Mouse (Mus musculus) intestine, postnatal 0 days (tissue): ENCODE results near the gene Treh. TPM values are rescaled to one million over a fixed set of nuclear protein-coding genes. Genes with fewer than 3 reads are reported as not detected.

Experiments used
- ATAC-seq: fragments of 200-750 bp; cut with Nextera tagmentation; 2 replicates; pipeline ENCODE4 v1.8.0; 2017; ENCODE audit warnings: mild to moderate bottlenecking, moderate TSS enrichment, moderate library complexity
- H3K27ac ChIP-seq: fragments of 300-500 bp; sonication (generic); 2 replicates; pipeline ENCODE4 v1.5.1; 2014; ENCODE audit warnings: mild to moderate bottlenecking, low read depth, low read length, moderate library complexity
- H3K27me3 ChIP-seq: fragments of 300-500 bp; sonication (generic); replicated peaks from 2 replicates; pipeline ENCODE4 v1.6.1; 2014; ENCODE audit warnings: low read length, mixed read lengths; ENCODE audit not compliant: control insufficient read depth, insufficient read depth
- H3K36me3 ChIP-seq: fragments of 300-500 bp; sonication (generic); 2 replicates; pipeline ENCODE4 v1.6.1; 2014; ENCODE audit warnings: mild to moderate bottlenecking, moderate library complexity; ENCODE audit not compliant: control insufficient read depth, insufficient read depth
- H3K4me1 ChIP-seq: fragments of 300-500 bp; sonication (generic); replicated peaks from 2 replicates; pipeline ENCODE4 v1.6.1; 2014; ENCODE audit warnings: antibody characterized with exemption, low read length, mixed read lengths; ENCODE audit not compliant: control insufficient read depth, insufficient read depth
- H3K4me2 ChIP-seq: fragments of 300-500 bp; sonication (generic); replicated peaks from 2 replicates; pipeline ENCODE4 v1.6.1; 2014; ENCODE audit warnings: low read depth, mild to moderate bottlenecking, moderate library complexity
- H3K4me3 ChIP-seq: fragments of 300-500 bp; sonication (generic); 2 replicates; pipeline ENCODE4 v1.5.1; 2014; ENCODE audit warnings: low read depth, low read length
- H3K9ac ChIP-seq: fragments of 300-500 bp; sonication (generic); 2 replicates; pipeline ENCODE4 v1.6.1; 2014; ENCODE audit warnings: mild to moderate bottlenecking, low read depth, low read length
- H3K9me3 ChIP-seq: fragments of 300-500 bp; sonication (generic); 2 replicates; pipeline ENCODE4 v1.6.1; 2016; ENCODE audit warnings: mixed run types; ENCODE audit not compliant: control insufficient read depth
- CTCF ChIP-seq: sonication (generic); IDR thresholded peaks from 2 replicates; pipeline ENCODE4 v1.5.1; 2016; ENCODE audit warnings: low read depth, mild to moderate bottlenecking, control low read depth, antibody characterized with exemption, moderate library complexity
- WGBS: fragments of 180-500 bp; shearing (Covaris S2); extraction: QIAGEN DNeasy Blood & Tissue Kit; methylation state at CpG from one replicate; pipeline ENCODE4 v1.1.7; 2014; 5-methylcytosine and 5-hydroxymethylcytosine counted together
- polyA plus RNA-seq: library from polyadenylated mRNA; unstranded; fragments of >200 nt; fragmentation: Nextera tagmentation; extraction: Ambion mirVana; gene quantifications from 2 replicates; pipeline ENCODE4 v1.2.1, GENCODE M21; 2015

Treh gene
- polyA plus RNA-seq, 1 experiment from 2014 or later: 2.1 TPM

GRCm38 (mm10) chr9:44715109-44715508 lies 42.1 kb downstream of the Treh start:
- Histone ChIP-seq H3K36me3 (peaks cover 28% of the 10 kb centered on the region), H3K4me1 (no peaks in the 10 kb centered on the region), H3K4me3 (no peak overlapping the region), H3K27ac (no peak overlapping the region), H3K9ac (no peak overlapping the region), H3K4me2 (no peak overlapping the region), H3K27me3 (no peaks in the 10 kb centered on the region), H3K9me3 (no peaks in the 10 kb centered on the region)
- ATAC-seq: no peak
- no peak for TF ChIP-seq CTCF
- 90% methylated on average over 17 of the region's 17 CpGs for WGBS

DNA sequence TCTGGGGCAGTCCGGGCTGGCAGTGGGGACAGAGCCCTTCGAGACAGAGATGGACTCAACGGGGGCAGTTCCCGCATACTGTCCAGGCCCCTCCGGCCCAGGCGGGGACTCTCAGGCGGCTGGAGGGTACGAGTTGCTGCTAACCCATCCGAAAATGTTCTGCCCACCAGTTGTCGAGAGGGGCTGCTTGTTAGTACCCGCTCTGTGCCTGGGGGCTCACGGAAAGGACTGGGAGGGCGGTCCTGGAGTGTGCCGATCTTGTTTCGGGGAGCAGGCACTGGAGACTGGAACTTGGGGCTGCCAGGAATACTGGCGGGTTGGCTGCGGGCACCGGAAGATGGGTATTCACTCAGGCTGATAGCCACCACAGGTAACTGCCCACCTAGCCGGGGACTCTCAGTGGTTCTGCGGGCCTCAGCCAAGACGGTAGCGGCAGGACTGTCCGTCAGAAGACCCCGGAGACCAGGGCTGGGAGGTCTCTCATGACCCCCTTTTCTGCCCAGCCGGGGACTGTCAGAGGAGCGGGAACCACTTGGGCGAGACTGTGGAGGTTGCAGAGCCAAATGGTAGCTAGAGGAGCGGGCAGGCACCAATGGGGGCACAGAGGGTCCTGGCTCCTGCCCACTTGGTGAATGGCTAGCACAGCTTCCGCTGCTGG lies 42.8 kb downstream of the Treh start:
- Histone ChIP-seq H3K9me3 (no peaks in the 10 kb centered on the region), H3K36me3 (peaks cover 25% of the 10 kb centered on the region), H3K9ac (no peak overlapping the region), H3K4me1 (no peaks in the 10 kb centered on the region), H3K27ac (no peak overlapping the region), H3K27me3 (no peaks in the 10 kb centered on the region), H3K4me3 (no peak overlapping the region), H3K4me2 (no peak overlapping the region)
- WGBS: 95% methylated on average over 29 of the region's 29 CpGs
- no peak for ATAC-seq
- no peak for TF ChIP-seq CTCF

- Histone ChIP-seq H3K4me3 (no peak overlapping the region), H3K27ac (no peak overlapping the region), H3K4me2 (no peak overlapping the region), H3K9me3 (no peaks in the 10 kb centered on the region), H3K36me3 (peaks cover 15% of the 10 kb centered on the region), H3K27me3 (no peaks in the 10 kb centered on the region), H3K9ac (no peak overlapping the region), H3K4me1 (no peaks in the 10 kb centered on the region)
- no peak for TF ChIP-seq CTCF
- WGBS: 81% methylated on average over 6 of the region's 6 CpGs
- no peak for ATAC-seq
These were observed 44.2 kb downstream of the Treh start for GRCm38 (mm10) chr9:44716997-44717821.

GRCm38 (mm10) chr9:44717822-44718242 lies 44.8 kb downstream of the Treh start:
- Histone ChIP-seq H3K4me1 (no peaks in the 10 kb centered on the region), H3K27me3 (no peaks in the 10 kb centered on the region), H3K27ac (no peak overlapping the region), H3K9ac (no peak overlapping the region), H3K4me3 (no peak overlapping the region), H3K9me3 (no peaks in the 10 kb centered on the region), H3K4me2 (no peak overlapping the region), H3K36me3 (peaks cover 15% of the 10 kb centered on the region)
- 84% methylated on average over 10 of the region's 10 CpGs for WGBS
- no peak for TF ChIP-seq CTCF
- no peak for ATAC-seq

DNA sequence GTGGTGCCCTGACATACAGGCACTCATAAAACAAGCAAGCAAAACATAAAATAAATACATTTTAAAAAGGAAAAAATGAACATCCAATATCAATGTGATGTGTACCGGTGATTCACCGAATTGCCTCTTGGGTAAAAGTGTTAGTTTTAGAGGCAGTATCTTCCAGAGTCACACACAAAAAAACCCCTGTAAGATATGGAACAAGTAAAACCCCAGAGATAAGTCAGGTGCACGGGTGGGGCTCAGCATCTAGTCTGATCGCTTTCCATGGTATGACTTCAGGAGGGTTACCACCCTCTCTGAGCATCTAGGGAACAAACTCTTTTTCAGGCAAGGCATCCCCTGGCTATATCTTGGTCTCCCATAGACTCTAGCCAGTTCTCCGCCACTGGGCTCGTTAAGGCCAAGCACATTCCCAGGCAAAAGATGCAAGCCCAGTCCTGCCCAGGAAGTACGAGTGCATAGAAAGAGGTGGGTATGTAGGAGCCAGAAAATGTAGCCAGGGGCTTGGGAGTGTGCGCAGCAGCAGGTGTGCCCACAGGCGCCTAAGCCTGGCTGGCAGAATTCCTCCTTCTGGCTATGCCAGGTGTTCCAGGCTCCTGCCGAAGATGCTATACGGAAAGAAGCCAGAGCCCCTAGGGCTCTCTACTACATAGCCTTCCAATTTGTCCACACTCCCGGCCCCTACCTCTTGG lies 46.1 kb downstream of the Treh start:
- H3K9me3 ChIP-seq: no peaks in the 10 kb centered on the region
- no peak for TF ChIP-seq CTCF
- peaks cover 15% of the 10 kb centered on the region for H3K36me3 ChIP-seq
- H3K9ac ChIP-seq: no peak overlapping the region
- no peak overlapping the region for H3K4me2 ChIP-seq
- ATAC-seq: no peak
- H3K27me3 ChIP-seq: no peaks in the 10 kb centered on the region
- 83% methylated on average over 12 of the region's 12 CpGs for WGBS
- no peaks in the 10 kb centered on the region for H3K4me1 ChIP-seq
- H3K27ac ChIP-seq: no peak overlapping the region
- H3K4me3 ChIP-seq: no peak overlapping the region
